Mouse (Mus musculus): ENCODE data around the gene Krt10.

The Krt10 gene

GRCm38 (mm10) chr11:99388661-99389060 lies 503 bp downstream of the Krt10 start:
- CTCF ChIA-PET = interaction anchor here in 1 of 4 experiments (0.6 to 1.2 kb wide), 2 partner anchors 24 to 43 kb away, joined by 3 read pairs; no protein-coding TSS in a partner anchor
- POLR2A ChIA-PET = interaction anchor here in 1 of 4 experiments (0.6 kb wide), 1 partner anchor 1992 kb away, joined by 4 read pairs; no protein-coding TSS in a partner anchor

- ChIA-PET CTCF (interaction anchor here (0.6 to 1.9 kb wide), 7 partner anchors 17 to 912 kb away, joined by 3 to 7 read pairs (median 3); no protein-coding TSS in a partner anchor), POLR2A (interaction anchor here (0.5 to 1.8 kb wide), 14 partner anchors 9 to 934 kb away, joined by 3 to 13 read pairs (median 3); partner anchors contain the start of genes Eif1 (in 2 of the 4) and Krtap17-1 (in 1 of the 4))
Observed at GRCm38 (mm10) chr11:99385813-99386721, 3.1 kb downstream of the Krt10 start.

- ChIA-PET POLR2A (no interaction called here), CTCF (interaction anchor here in 1 of 4 experiments (0.7 to 1.3 kb wide), 5 partner anchors 9 to 903 kb away, joined by 3 to 5 read pairs (median 3); no protein-coding TSS in a partner anchor)
Observed at GRCm38 (mm10) chr11:99379568-99379967, 9.6 kb downstream of the Krt10 start.

- CTCF ChIA-PET = interaction anchor here in 2 of 4 experiments (1.1 kb wide), 2 partner anchors 10 to 11 kb away, joined by 5 to 6 read pairs; no protein-coding TSS in a partner anchor
Observed at GRCm38 (mm10) chr11:99374803-99375202, 14.4 kb downstream of the Krt10 start, which contains the start of gene Krt28. Gene Krt28 (minus strand): TSS chr11:99374903.

GRCm38 (mm10) chr11:99369853-99370451 lies 19.2 kb downstream of the Krt10 start:
- ChIA-PET POLR2A (interaction anchor here in 1 of 4 experiments (0.6 to 0.7 kb wide), 2 partner anchors 16 to 998 kb away, joined by 3 read pairs; no protein-coding TSS in a partner anchor), CTCF (interaction anchor here (0.5 to 1.7 kb wide), 19 partner anchors 10 to 920 kb away, joined by 3 to 9 read pairs (median 3); partner anchors contain the start of genes Krt17 (in 1 of the 4) and Krt24 (in 1 of the 4))

More at GRCm38 (mm10) chr11:99374803-99375202, 14.4 kb downstream of the Krt10 start, which contains the start of gene Krt28:
- POLR2A ChIA-PET = no interaction called here

- POLR2A ChIA-PET = interaction anchor here in 1 of 4 experiments (0.6 to 0.7 kb wide), 2 partner anchors 17 to 999 kb away, joined by 3 read pairs; no protein-coding TSS in a partner anchor
- CTCF ChIA-PET = interaction anchor here (0.5 to 1.7 kb wide), 22 partner anchors 11 to 921 kb away, joined by 3 to 9 read pairs (median 3); partner anchors contain the start of genes Krt17 (in 1 of the 4) and Krt24 (in 1 of the 4)
Observed at GRCm38 (mm10) chr11:99369229-99369628, 19.9 kb downstream of the Krt10 start.

- ChIA-PET POLR2A (no interaction called here), CTCF (interaction anchor here in 1 of 4 experiments (0.5 to 0.7 kb wide), 3 partner anchors 20 to 769 kb away, joined by 3 to 5 read pairs (median 3); partner anchors contain the start of gene Krt15)
Observed at GRCm38 (mm10) chr11:99366791-99367190, 22.4 kb downstream of the Krt10 start.

- ChIA-PET POLR2A (interaction anchor here in 1 of 4 experiments (1.1 kb wide), 1 partner anchor 11 kb away, joined by 3 read pairs; no protein-coding TSS in a partner anchor), CTCF (interaction anchor here in 3 of 4 experiments (0.5 to 1.6 kb wide), 22 partner anchors 11 to 658 kb away, joined by 3 to 10 read pairs (median 4); partner anchors contain the start of genes Krt28 (in 2 of the 3) and Krt10 (in 1 of the 3))
Observed at GRCm38 (mm10) chr11:99364412-99364811, 24.8 kb downstream of the Krt10 start.

GRCm38 (mm10) chr11:99361423-99361822 lies 27.7 kb downstream of the Krt10 start:
- ChIA-PET CTCF (interaction anchor here in 1 of 4 experiments (0.5 kb wide), 1 partner anchor 37 kb away, joined by 4 read pairs; no protein-coding TSS in a partner anchor), POLR2A (no interaction called here)

GRCm38 (mm10) chr11:99351004-99351403 lies 38.2 kb downstream of the Krt10 start, which contains the start of gene Krt27:
Gene Krt27 (minus strand): TSS chr11:99351104.
- CTCF ChIA-PET = no interaction called here

GRCm38 (mm10) chr11:99339299-99339847 lies 49.8 kb downstream of the Krt10 start:
- ChIA-PET POLR2A (no interaction called here), CTCF (no interaction called here)

More at GRCm38 (mm10) chr11:99351004-99351403, 38.2 kb downstream of the Krt10 start, which contains the start of gene Krt27:
- POLR2A ChIA-PET = interaction anchor here in 1 of 4 experiments (0.6 to 0.9 kb wide), 2 partner anchors 9 to 144 kb away, joined by 3 read pairs; no protein-coding TSS in a partner anchor

GRCm38 (mm10) chr11:99337866-99338265 lies 51.3 kb downstream of the Krt10 start, which contains the start of gene Krt26:
Gene Krt26 (minus strand): TSS chr11:99337966.
- ChIA-PET CTCF (interaction anchor here in 3 of 4 experiments (0.6 to 0.7 kb wide), 3 partner anchors 27 to 944 kb away, joined by 4 to 6 read pairs (median 6); no protein-coding TSS in a partner anchor), POLR2A (interaction anchor here in 2 of 4 experiments (0.6 to 1.2 kb wide), 3 partner anchors 19 to 82 kb away, joined by 3 to 6 read pairs (median 4); no protein-coding TSS in a partner anchor)

Measured in embryonic stem cell, embryonic (primary cell).